Mouse (Mus musculus) yolk sac, embryonic 10.5 days (tissue): ENCODE results near the gene Dus2.
"Not testable (repeated sequence)": the region's sequence is repeated elsewhere in the genome, so short reads cannot be mapped to it uniquely, and the experiment has no call there.

Source experiments
- DNase-seq: peaks from one replicate; pipeline ENCODE4 v3.0.0-alpha.2; 2017; ENCODE audit warnings: low spot score

Dus2 gene

GRCm38 (mm10) chr8:105988546-105988945, 2.6 kb upstream of the Dus2 start:
- no peak for DNase-seq

DNA sequence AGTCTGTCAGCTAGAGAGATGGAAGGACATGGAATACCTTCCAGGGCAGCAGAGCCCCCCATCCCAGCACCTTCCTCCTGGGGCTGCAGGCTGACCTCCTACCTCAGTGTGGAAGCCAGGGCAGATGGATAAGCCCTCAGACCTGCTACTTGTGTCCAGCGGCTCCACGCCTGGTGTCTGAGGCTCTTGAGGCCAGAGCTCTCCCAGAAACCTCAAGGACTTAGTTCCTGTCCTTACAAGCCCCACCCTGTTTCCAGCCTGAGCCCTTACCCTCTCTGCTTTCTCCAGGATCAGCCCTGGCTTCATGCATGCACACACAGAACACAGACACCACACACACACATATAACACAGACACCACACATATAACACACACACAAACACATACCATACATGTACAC, 409 bp downstream of the Dus2 start:
- no peak for DNase-seq

DNA sequence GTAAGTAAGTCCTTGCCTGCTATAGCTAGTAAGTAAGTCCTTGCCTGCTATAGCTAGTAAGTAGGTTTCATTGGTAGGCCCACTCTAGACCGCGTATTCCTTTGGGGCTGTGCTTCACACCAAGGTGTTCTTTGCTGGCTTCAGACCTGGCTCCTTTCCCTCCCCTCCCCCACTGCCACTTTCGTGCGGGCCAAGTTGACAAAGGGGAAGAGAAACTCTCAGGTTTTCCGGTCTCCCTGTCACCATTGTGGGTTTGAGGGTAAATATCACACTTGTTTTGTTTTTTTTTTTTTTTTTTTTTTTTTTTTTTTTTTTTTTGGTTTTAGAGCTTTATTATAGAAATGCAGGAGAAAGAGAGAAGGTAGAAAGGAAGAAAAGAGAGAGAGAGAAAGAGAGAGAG, 1.4 kb downstream of the Dus2 start:
- no peak for DNase-seq

DNA sequence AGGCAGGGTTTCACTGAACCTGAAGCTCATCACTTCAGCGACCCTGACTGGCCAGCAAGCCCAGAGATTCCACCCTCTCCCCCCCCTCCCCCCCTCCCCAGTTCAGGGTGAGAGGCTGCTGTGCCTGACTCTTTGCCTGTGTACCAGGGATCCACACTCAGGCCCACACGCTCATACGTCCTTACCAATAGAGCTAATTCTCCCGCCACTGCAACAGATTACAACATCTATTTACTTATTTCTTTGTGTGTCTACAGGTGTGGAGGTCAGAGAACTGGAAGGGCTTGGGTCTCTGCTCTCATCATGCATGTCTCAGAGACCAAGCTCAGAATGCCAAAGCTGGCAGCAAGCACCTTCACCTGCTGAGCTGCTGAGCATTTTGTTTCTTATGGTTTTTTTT, 2.1 kb downstream of the Dus2 start:
- DNase-seq: no peak

GRCm38 (mm10) chr8:105996359-105996758, 5.2 kb downstream of the Dus2 start:
- DNase-seq: no peak

- peak; percentile 62 for DNase-seq
Measured at GRCm38 (mm10) chr8:105998971-105999370, 7.8 kb downstream of the Dus2 start.

GRCm38 (mm10) chr8:106001908-106002307, 10.8 kb downstream of the Dus2 start:
- DNase-seq: no peak

DNA sequence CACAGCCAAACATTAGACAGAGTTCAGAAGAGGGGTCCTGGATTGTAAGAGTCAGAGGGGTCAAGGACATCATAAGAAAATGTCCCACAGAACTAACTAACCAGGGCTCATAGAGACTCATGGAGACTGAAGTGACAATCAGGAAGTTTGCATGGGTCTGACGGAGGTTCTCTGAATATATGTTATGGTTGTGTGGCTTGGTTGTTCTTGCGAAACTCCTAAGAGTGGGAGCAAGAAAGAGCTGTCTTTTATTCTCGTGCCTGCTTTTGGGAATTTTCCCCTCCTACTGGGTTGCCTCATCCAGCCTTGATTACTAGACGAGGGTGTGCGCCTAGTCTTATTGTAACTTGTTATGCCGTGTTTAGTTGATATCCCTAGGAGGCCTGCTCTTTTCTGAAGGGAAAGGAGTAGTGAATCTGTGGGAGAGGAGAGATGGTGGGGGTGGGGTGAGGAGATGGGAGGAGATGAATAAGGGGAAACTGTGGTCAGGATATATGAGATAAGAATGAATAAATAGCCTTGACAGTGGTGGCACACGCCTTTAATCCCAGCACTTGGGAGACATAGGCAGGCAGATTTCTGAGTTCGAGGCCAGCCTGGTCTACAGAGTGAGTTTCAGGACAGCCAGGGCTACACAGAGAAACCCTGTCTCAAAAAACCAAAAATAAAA, 13.5 kb downstream of the Dus2 start:
- DNase-seq: no peak

- no peak for DNase-seq
Measured at GRCm38 (mm10) chr8:106005875-106006274, 14.7 kb downstream of the Dus2 start, which contains the start of gene Dpep2nb. Gene Dpep2nb (minus strand): TSS chr8:106005975.

DNA sequence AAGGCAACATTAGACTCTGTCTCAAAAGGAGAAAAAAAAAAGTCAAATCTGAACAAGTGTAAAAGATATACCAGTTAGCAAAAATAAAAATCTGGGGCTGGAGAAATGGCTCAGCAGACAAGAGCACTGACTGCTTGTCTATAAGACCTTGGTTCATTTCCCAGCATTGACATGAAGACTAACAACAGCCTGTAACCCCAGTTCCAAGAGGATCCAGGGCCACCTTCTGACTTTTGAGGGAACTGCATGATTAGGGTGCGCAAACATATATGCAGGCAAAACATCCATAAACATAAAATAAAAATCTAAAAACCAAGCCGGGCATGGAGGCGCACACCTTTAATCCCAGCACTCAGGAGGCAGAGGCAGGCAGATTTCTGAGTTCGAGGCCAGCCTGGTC, 15.3 kb downstream of the Dus2 start:
- DNase-seq: no peak

DNA sequence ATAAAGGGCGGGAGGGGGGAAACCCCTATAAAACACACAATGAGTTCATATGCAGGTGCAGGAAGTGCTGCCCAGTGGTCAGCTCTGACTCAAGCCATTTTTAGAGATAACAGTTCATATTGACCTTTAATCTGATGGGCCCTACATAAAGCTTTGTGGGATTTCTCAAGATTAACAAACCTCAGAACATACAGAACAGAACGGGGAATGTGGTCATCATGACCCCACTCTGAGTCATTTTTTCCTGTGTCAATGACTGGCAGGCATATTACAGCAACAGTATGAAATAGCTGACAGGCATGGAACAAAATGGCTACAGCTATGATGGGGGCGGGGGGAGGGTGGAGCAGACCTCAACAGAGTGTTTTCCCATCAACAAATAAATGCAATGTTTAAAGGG, 16.0 kb downstream of the Dus2 start:
- DNase-seq: no peak

GRCm38 (mm10) chr8:106007891-106008290, 16.8 kb downstream of the Dus2 start:
- DNase-seq: not testable (repeated sequence)

DNA sequence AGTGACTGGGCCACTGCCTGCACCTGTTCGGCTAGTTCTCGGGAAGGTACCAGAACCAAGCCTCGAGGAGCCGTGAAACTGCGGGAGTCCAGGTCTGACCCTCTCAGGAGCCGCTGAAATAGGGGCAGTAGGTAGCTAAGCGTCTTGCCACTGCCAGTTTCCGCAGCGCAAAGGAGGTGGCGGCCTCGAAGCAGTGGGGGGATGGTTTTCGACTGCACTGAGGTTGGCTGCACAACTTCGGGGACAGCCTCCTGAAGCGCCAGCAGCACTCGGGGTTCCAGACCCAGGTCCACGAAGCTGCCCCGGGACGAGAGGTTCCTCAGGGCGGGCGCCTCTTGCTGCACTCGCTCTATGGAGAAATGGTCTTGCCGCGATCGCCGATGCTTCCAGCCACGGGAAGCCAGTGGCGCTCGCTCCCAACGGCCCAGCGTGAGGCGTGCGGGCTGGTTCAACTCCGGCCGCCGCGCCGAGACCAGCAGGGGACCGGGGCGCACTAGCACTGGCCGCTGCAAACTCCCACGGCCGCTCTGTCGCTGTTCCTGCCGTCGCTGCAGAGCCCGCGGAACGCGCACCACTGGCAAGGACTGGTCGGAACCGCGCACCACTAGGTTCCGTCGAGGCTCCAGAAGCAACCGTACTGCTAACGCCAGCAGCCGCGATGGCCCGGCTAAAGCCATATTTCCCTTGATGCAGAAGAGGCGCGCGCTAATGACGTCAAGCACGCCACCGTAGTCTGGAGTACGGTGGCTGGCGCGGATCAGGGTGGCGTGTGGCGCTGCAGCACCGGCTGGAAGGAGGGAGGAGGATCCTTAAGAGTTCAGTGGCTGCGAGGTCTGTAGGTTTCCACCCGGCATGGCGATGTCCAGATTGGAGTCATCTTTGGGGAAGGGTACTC, 19.9 kb downstream of the Dus2 start:
- DNase-seq: peak; percentile 93

GRCm38 (mm10) chr8:106011643-106011986, 20.5 kb downstream of the Dus2 start, which contains the start of gene Ddx28:
Gene Ddx28 (minus strand): TSS chr8:106011882.
- DNase-seq: no peak

GRCm38 (mm10) chr8:106012203-106012602, 21.1 kb downstream of the Dus2 start:
- DNase-seq: not testable (repeated sequence)

- no peak for DNase-seq
Measured at GRCm38 (mm10) chr8:106016284-106016683, 25.1 kb downstream of the Dus2 start.

DNA sequence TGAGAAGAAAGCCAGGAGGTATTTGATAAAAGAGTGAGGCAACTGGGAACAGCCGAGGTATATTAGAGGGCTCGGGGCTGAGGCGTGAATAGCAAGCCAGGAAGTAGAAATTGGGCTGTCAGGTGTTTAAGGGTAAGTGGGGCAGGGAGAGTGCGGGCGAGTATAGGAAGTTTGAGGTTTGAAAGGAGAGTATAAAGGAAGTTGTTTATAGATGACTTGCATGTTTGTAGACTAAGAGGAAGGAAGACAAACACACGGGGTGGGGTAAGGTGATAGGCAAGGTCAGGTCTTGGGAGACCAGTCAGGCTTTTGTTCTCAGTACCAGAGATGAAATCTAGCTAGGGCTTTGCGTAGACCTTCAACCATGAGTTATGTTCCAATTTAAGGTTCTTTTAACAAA, 26.0 kb downstream of the Dus2 start:
- DNase-seq: no peak

DNA sequence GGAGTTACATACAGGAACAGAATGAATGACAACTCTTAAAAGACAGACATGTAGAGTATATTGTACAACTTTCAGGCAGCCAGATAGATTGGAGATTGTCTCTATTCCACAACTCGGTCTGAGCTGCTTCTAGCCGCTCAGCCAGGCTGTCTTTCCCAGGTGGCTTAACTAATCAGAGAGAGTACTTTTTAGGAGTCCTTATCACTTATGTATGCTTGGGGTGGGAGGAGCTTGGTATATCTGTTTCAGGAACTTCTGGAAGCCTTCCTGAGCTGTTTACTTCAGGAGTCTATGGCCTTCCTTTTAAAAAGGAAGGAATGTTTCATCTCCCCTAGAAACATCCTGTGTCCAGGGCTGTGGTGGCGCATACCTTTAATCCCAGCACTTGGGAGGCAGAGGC, 26.9 kb downstream of the Dus2 start:
- DNase-seq: no peak

- peak; percentile 51 for DNase-seq
Measured at GRCm38 (mm10) chr8:106022483-106022882, 31.3 kb downstream of the Dus2 start.

GRCm38 (mm10) chr8:106038721-106039120, 47.6 kb downstream of the Dus2 start:
- no peak for DNase-seq

DNA sequence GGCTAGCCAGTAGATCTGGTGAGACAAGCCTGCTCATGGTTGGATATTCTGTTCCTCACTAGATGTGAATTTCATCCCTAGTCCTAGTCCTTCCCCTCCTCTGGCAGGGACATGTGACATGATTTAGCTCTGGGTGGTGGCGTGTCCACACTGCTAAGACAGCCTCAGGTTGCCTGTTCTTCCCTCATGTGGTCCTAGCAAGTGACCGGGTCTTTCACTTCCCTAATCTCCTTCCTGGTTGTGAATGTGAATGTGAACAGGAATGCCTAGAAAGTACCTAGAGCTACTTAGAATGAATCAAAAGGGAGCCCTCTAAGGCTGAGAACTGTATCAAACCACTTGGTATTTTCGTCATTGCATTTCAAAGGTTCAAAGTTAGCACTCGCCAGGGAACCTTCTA, 48.5 kb downstream of the Dus2 start:
- no peak for DNase-seq

- no peak for DNase-seq
Measured at GRCm38 (mm10) chr8:106040218-106040617, 49.1 kb downstream of the Dus2 start.

GRCm38 (mm10) chr8:106043055-106043454, 51.9 kb downstream of the Dus2 start:
- no peak for DNase-seq
